Mouse (Mus musculus): Measurements from ENCODE around the gene Dppa3.

The Dppa3 gene

DNA sequence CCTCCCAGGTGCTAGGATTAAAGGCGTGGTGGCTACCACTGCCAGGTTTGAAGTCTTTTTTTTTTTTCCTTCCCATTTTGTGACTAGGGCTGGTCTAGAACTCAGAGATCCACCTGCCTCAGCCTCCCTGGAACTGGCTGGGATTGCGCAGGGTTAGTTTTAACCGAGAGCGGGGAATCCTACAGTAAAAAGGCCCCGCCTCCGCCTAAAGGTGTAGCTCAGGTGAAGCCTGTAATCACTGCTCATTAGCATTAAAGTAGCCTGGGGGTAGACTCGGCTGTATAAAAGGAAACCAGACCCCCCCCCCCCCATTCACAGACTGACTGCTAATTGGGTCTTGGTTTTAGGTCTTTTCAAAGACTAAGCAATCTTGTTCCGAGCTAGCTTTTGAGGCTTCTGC, at the start of gene Dppa3:
TSS of gene Dppa3 (plus strand) at position 301 of the 400 bp plus-strand sequence.
- no peak for DNase-seq (ENCODE audit: extremely low read depth, low read depth)

DNA sequence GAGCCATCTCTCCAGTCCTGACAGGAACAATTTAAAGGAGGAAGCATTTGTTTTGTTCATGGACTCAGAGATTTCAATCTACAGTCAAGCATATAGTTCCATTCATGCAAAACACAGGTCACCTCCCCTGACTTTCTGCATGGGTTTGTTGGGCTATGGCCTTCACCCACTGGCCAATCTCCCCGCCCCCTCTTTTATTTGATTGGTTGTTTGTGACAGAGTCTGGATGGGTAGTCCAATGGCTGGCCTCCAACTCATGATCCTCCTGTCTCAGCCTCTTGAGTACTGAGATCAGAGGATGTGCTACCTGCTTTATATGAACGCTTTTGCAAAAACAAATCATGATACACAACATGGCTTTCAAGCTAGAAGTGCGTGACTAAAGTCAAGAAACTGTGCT, 49.2 kb upstream of the Dppa3 start:
- DNase-seq (ENCODE audit: extremely low read depth, low read depth) = no peak

DNA sequence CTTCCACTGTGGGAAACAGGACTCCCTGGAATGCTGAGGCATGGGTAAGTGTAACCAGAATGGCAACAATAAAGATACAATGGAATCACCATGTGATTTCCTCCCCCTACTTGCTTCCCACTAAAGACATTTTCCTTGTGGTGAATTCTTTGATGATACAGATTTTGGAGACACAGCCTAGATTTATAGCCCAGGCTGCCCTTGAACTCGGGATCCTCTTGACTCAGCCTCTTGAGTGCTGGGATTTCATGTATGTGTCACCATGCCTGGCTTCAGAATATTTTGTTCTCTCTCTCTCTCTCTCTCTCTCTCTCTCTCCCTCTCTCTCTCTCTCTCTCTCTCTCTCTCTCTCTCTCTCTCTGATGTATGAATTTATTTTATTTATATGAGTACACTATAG, 47.1 kb upstream of the Dppa3 start:
- DNase-seq (ENCODE audit: extremely low read depth, low read depth) = no peak

DNA sequence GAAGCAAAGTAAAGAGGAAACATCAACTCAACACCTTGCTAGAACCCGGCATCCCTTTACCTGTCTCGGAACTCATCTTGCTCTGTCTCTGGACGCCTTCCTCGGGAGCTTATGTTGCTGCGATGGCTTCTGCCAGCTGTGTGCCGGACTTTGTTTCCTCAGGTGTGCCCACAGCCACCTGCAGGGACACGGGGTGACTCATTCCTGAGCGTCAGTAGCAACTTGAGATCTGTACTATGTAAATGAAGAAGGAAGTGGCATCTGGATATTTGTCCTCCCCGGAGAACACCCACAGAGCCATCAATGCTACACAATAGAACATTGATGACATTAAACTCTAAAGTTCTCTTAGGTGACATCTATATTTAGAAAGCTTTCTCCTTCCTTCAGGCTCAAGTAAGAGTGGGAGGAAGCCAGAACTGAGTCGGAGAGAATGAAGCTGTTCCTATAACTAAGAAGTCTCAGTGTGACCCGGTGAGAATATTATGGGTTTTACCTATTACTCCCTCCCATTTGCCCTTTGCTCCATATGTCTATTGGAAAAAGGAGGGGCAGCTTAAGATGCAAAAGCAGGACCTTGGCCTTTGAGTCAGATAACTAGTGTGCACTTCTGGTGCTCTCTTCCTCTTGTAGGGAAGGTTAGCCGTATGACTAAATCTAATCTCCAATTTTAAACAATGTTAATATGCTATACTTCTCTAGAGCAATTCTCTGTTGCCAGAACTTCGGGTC, 35.0 kb upstream of the Dppa3 start:
- DNase-seq (ENCODE audit: extremely low read depth, low read depth) = no peak

DNA sequence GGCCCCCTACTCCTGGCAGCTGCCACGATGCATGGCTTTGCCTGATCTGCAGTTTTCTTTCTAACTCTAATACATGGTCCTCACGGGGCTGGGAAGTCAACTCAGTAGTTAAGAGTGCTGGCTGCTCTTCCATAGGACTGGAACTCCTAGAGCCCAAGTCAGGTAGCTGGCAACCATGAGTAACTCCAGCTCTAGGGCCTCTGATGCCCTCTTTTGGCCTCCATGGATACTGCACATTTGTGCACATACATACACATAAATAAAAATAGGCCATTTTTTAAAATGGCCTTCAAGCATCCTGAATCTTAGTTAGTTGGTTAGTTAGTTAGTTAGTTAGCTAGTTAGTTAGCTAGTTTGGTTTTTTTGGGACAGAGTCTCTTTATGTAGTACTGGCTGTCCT, 33.3 kb upstream of the Dppa3 start:
- no peak for DNase-seq (ENCODE audit: extremely low read depth, low read depth)

DNA sequence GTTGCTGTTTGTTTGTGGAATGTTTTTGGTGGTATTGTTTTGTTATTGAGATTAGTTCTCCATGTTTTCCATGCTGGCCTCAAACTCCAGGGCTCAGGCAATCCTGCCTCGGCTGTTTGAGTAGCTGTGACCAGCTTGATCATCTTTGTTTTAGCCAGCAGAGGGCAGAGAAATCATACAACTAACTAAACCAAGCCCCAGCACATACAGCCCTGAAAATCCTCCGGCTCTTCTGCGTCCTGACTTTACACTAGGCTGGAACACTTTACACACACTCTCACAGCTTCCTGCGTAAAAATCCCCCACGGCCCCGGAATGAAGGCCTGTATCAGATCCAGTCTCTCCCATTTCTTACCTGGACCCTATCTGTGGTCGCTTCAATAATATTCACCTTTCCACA, 30.6 kb upstream of the Dppa3 start:
- no peak for DNase-seq (ENCODE audit: extremely low read depth, low read depth)

DNA sequence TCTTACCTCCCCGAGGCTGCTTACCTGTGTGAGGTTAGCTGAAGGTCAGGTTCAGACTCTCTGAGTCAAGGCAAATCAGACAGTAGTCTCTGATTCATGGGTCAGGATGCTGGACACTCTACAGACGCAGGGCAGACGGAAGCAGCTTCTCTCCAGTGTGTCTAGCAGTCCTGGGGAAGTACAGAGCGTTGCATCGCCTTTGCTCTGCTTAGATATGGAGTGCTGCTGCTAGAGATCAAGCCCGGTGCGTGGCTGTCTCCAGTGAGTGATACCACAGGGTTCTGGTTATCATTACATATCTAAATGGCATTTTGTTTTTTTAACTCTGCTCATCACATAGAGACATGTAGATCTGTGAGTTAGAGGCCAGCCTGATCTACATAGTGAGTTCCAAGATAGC, 29.6 kb upstream of the Dppa3 start:
- no peak for DNase-seq (ENCODE audit: extremely low read depth, low read depth)

DNA sequence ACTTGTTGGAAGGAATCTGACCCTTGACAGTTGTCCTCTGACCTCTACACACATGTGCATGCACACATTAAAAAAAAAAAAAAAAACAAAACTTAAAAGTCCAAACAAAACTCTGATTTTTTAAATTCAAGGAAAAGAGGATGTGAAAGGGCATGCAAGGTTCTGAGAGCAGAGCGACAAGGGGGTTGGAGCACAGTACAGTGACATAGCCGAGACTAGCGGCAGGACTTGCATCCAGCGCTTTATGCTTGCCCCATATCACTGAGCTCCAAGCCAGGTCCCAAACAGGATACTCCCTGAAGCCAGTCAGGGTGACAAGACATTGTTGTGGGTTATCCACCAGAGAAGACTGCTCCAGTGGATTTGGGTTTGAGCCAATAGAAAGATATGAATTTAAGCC, 28.2 kb upstream of the Dppa3 start:
- DNase-seq (ENCODE audit: extremely low read depth, low read depth) = no peak

DNA sequence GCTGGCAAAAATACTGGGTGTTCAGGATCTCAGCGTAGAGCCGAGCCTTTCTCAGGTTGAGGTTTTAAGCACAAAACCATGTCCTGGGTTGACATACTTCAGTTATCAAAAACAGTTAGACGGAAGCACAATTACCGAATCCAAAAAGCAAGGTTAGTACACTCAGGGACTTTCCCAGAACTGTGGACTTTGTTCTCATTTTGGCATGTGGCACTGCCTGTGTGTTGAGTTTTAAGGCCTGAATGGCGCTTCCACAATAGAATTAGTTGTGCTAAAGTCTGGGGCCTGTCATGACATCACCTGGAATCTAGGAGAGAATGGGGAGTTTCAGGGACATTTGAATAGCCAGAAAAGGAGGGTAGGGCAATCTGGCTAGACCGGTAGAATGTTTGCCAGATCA, 27.8 kb upstream of the Dppa3 start:
- no peak for DNase-seq (ENCODE audit: extremely low read depth, low read depth)

DNA sequence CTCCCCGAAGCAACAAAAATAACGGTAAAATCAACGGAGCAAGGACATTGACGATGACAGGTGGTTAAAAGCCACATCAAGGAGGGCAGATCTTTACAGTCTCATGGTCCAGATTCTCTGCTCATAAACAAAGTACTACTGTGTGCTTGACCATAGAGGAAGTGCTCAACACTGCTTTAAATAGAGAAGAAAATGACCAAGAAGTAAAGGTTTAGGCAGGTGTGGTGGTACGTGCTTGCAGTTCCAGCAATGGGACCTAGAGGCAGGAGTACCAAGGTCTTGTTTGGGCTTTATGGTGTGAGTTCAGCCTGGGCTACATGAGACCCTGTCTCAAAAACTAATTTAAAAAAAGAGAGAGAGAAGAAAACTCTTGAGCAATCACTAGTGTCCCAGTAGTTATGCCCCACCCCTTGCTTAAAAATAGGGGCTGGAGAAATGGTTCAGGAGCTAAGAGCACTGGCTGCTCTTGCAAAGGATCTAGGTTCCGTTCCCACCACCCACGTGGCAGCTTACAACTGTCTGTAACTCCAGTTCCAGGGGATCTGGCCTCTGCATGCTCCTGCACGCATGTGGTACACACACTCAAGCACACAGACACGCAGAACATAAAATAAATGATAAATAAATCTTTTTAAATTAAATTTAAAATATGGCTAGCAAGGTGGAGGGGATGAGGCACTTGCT, 27.0 kb upstream of the Dppa3 start:
- no peak for DNase-seq (ENCODE audit: extremely low read depth, low read depth)

DNA sequence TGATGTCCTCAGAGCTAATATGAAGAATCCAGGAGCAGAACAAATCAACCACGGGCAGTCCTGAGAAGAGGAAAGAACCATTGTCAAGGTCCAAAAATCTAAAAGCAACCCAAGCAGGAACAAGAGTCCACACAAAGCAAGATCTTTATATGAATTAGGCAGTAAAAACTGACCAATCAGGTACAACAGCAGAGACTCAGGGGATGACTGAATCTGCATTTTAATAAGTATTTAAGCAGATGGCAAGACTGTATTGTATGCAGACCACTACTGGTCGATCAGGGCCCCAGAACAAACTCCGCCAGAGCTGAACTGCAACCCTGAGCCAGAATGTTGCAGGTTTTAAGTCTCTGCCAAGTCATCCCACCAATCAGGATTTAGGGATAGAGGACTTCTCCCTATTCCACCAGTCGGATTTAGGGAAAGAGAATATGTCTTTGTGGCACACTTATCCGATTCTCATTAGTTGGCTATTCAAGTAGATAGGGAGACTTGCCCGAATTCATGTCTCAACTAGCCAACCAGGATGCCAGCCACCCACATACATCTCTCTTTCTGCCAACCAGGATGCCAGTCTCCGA, 26.1 kb upstream of the Dppa3 start:
- DNase-seq (ENCODE audit: extremely low read depth, low read depth) = no peak

DNA sequence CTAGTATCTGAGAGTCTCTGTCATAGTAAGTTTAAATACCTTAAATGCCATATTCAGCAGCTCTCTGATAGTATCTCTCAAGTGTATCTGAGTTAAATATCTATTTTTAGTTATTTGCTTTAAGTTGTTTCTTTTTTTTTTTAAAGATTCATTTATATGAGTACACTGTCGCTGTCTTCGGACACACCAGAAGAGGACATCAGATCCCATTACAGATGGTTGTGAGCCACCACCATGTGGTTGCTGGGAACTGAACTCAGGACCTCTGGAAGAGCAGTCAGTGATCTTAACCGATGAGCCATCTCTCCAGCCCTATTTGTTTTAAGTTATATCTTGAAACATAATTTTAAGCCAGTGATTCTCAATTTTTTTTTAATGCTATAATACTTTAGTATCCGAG, 25.2 kb upstream of the Dppa3 start:
- DNase-seq (ENCODE audit: extremely low read depth, low read depth) = no peak

DNA sequence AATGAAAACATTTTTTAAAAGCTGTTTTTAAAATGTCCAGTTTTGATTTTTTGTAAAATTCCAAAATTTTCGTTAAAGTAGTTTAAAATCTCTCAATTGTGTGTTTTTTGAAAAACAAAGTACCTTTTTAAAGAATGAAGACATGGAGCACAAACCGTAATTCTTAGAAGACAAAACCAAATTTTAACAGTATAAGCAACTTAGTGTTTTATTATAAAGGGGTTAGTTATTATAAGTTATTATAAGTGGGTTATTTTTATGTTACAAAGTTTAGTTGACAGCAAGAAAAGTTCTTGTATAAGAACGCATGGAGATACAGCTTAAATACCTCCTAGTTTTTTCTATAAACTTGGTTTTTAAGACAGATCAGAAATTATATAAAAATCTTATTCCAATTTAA, 24.6 kb upstream of the Dppa3 start:
- DNase-seq (ENCODE audit: extremely low read depth, low read depth) = no peak

DNA sequence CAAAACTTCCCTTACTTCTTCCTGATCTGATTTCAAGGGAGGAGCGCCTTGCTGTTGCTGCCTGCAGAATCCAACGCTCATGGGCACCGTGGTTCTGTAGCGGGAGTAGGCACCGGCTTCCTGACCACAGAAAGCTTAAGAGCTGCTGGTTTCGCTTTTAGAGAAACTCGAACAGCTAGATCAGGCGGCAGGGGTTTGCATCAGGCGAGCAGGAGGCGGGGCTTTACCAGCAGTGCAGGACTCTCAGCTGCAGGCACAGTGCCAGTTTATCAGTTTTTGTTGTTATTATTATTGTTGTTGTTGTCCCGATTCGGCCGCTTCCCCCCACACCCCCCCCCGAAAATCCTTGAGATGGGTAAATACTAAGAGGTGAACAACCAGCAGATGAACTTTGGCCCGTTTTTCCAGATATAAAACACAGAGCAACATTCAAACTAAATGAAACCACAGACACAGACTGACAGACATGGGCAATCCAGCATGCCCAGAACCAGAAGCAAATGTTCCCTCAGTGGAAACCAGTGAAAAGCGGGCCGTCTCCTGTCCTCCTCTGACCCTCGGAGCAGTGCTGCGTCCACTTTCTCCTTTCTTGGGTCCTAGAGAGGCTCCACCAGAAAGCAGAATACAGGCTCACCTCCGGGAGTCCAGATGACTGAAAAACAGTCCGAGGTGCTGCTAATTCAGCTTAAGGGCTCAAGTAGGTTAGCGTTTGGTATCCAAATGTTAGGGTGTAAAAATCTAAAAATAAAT, 23.8 kb upstream of the Dppa3 start, which contains the start of gene Apobec1:
TSS of gene Apobec1 (minus strand) at position 203 of the 750 bp plus-strand sequence.
- peak; percentile 84 for DNase-seq (ENCODE audit: extremely low read depth, low read depth)

DNA sequence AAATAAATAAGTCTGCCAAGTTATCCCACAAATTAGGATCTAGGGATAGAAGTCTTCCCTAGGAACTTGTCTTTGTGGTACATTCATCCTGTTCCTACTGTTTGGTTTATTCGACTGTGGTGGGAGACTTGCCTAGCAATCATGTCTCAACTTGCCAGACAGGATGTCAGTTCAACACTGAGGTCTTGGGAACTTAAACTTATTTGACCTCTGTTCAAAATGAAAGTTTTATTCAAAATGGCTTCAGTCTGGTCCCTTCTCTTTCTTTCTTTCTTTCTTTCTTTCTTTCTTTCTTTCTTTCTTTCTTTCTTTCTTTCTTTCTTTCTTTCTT, 23.3 kb upstream of the Dppa3 start:
- no peak for DNase-seq (ENCODE audit: extremely low read depth, low read depth)

DNA sequence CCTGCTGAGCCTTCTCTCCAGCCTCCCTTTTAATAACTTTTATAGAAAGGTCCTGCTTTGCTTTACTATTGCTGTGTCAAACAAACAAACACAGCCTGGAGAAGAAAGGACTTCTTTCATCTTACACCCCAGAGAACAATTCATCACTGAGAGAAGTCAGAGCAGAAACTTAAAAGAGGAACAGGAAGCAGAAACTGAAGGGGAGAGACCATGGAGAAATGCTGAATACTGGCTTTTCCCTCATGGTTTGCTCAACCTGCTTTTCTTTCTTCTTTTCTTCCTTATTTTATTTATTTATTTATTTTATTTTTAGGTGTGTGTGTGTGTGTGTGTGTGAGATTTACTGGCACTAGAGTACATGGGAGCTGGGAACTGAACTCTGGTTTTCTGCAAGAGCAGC, 21.9 kb upstream of the Dppa3 start:
- DNase-seq (ENCODE audit: extremely low read depth, low read depth) = no peak

DNA sequence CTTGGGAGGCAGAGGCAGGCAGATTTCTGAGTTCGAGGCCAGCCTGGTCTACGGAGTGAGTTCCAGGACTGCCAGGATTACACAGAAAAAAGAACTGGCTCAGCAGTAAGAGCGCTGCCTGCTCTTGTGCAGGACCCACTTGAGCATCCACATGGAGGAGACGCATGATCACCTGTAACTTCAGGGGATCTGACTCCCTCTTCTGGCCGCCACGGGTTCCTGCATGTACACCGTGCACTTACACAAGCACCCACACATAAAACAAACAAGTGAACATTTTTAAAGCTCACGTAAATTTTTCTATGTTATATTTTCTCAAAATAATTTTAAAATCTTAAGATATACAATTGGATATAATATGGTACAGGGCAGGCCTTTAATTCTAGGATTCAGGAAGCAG, 20.7 kb upstream of the Dppa3 start:
- no peak for DNase-seq (ENCODE audit: extremely low read depth, low read depth)

DNA sequence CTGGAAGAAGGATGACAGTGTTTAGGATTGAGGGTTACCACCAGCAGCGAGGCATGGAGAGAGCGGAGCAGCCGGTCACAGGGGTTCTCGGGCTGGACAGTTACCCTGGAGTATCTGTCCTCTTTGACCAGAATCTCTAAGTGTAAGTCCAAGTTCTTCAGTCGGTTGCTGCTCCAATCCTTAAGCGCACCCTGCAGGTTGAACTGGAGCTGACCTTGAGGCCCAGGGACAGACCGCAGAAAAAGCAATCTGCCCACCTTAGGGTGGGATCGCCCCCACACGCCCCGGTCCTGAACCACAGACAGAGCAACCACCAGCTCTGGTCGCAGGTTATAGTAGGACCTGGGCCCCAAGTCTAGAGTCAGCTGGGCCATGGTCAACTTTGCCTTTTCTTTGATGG, 19.5 kb upstream of the Dppa3 start:
- DNase-seq (ENCODE audit: extremely low read depth, low read depth) = no peak

DNA sequence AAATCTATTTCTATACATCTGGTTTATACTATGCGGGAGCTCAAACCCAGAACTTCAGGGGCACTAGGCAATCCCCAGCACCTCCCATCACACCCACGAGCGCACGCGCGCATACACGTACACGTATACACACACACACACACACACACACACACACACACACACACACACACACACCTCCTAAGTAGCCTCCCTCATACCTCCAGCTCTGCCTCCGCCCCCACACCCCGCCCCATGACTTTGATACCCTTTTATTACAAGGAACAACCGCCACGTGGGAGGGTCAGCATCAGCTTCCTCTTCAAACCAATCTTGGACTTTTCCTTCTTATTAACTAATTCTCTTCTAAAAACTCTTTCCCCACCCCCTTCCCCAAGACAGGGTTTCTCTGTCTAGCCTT, 18.5 kb upstream of the Dppa3 start:
- no peak for DNase-seq (ENCODE audit: extremely low read depth, low read depth)

DNA sequence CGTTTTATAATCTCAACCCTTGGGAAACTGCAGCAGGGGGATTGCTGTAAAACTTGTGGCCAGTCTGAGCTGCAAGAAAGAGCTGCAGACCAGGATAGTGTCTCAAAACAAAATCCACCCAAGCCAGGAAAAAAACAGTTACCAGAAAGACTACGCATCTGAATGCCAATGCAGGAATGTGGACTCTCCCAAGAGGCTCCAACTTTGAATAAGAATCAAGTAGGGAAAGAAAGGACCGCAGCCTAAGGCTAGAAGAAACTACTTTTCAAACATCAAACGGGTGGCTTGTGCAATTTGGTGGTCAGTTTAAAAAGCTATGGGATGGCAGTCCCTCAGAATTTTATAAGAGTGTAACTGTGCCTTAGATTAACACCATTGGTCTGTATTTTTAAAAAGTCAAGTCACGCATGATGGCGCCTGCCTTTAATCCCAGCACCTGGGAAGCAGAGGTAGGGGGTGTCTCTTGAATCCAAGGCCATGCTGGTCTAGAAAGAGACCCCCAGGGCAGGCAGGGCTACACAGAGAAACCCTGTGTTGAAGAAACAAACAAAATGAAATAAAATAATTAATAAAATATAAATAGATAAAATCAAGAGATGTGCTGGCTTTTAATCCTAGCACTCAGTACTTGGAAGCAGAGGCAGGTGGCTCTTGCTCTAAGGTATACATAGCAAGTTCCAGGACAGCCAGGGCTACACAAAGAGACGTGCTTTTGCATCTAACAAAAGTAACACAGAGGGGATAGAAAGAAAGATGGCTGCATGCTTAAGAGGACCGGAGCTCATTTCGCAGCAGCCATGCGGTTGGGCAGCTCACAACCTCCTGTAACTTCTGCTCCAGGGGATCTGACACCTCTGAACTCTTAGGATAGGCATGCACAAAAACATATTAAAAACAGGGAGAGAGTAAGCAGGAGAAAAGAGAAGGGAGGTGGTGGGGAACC, 17.5 kb upstream of the Dppa3 start:
- DNase-seq (ENCODE audit: extremely low read depth, low read depth) = no peak

DNA sequence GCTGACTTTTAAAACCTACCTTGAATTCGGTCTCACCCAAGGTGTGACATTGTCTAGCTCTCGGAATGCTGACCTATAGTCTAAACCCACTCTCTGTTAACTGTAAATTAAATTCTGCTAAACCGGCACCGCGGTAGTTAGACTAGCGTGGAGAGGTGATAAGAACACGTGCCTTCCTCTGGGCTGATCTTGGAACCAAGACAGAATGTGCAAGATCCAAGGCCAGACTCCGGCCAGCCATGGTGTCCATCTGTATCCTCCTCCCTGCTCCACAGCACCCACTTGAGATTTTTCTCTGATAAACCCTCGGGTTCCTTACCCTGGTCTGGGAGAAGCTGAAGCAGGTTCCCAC, 16.9 kb upstream of the Dppa3 start:
- DNase-seq (ENCODE audit: extremely low read depth, low read depth) = no peak
